Mouse (Mus musculus) liver, postnatal 0 days (tissue): Measurements from ENCODE around the gene Spn. TPM values are rescaled to one million over a fixed set of nuclear protein-coding genes. Genes with fewer than 3 reads are reported as not detected.
A peak's percentile ranks its signal among the peaks of the same experiment; 100 is the strongest.

Experiments used
- ATAC-seq: fragments of 200-750 bp; cut with Nextera tagmentation; 2 replicates; pipeline ENCODE4 v1.8.0; 2017; ENCODE audit warnings: mild to moderate bottlenecking, moderate library complexity
- DNase-seq: peaks from one replicate; pipeline ENCODE4 v3.0.0-alpha.2; 2016
- H3K27ac ChIP-seq: fragments of 300-500 bp; sonication (generic); 2 replicates; pipeline ENCODE4 v1.5.1; 2014; ENCODE audit warnings: antibody characterized with exemption, moderate library complexity, mild to moderate bottlenecking, low read depth
- H3K27me3 ChIP-seq: fragments of 300-500 bp; sonication (generic); 2 replicates; pipeline ENCODE4 v1.6.1; 2014; ENCODE audit warnings: low read length, control low read depth, mixed read lengths; ENCODE audit not compliant: insufficient read depth
- H3K36me3 ChIP-seq: fragments of 300-500 bp; sonication (generic); replicated peaks from 2 replicates; pipeline ENCODE4 v1.6.1; 2014; ENCODE audit warnings: mild to moderate bottlenecking, control low read depth, low read length, moderate library complexity, mixed read lengths; ENCODE audit not compliant: insufficient read depth
- H3K4me1 ChIP-seq: fragments of 300-500 bp; sonication (generic); 2 replicates; pipeline ENCODE4 v1.6.1; 2014; ENCODE audit warnings: antibody characterized with exemption, mild to moderate bottlenecking, control low read depth; ENCODE audit not compliant: insufficient read depth
- H3K4me2 ChIP-seq: fragments of 300-500 bp; sonication (generic); 2 replicates; pipeline ENCODE4 v1.6.1; 2014; ENCODE audit warnings: low read depth, mild to moderate bottlenecking, low read length, moderate library complexity, mixed read lengths
- H3K4me3 ChIP-seq: fragments of 300-500 bp; sonication (generic); 2 replicates; pipeline ENCODE4 v1.5.1; 2014; ENCODE audit warnings: low read depth, low read length
- H3K9ac ChIP-seq: fragments of 300-500 bp; sonication (generic); replicated peaks from 2 replicates; pipeline ENCODE4 v1.6.1; 2014; ENCODE audit warnings: mild to moderate bottlenecking, moderate library complexity
- H3K9me3 ChIP-seq: fragments of 300-500 bp; sonication (generic); 2 replicates; pipeline ENCODE4 v1.6.1; 2016; ENCODE audit warnings: mild to moderate bottlenecking, control low read depth, low read length, mixed read lengths
- CTCF ChIP-seq: sonication (generic); IDR thresholded peaks from 2 replicates; pipeline ENCODE4 v1.5.1; 2016; ENCODE audit warnings: antibody characterized with exemption, low read depth
- EP300 ChIP-seq: IDR thresholded peaks from 2 replicates; pipeline ENCODE4 v1.6.1; 2016; ENCODE audit warnings: antibody characterized with exemption, low read depth, mild to moderate bottlenecking
- WGBS: fragments of 180-500 bp; shearing (Covaris S2); extraction: QIAGEN DNeasy Blood & Tissue Kit; methylation state at CpG from one replicate; pipeline ENCODE4 v1.1.7; 2014; ENCODE audit not compliant: insufficient replicate concordance; 5-methylcytosine and 5-hydroxymethylcytosine counted together
- polyA plus RNA-seq: library from polyadenylated mRNA; unstranded; fragments of >200 nt; fragmentation: Nextera tagmentation; extraction: Ambion mirVana; gene quantifications from 2 replicates; pipeline ENCODE4 v1.2.1, GENCODE M21; 2015

Spn gene
- polyA plus RNA-seq, 1 experiment from 2014 or later = 5.6 TPM

GRCm38 (mm10) chr7:127113614-127114259 lies 23.9 kb downstream of the Spn start:
- Histone ChIP-seq H3K9ac (no peak overlapping the region; the same call in 1 of the 2 replicates), H3K4me2 (peak overlapping the region; percentile 35), H3K4me1 (peaks cover 27% of the 10 kb centered on the region), H3K27ac (peak overlapping the region; percentile 17; the same call in 1 of the 2 replicates), H3K27me3 (no peaks in the 10 kb centered on the region), H3K4me3 (no peak overlapping the region), H3K36me3 (no peaks in the 10 kb centered on the region), H3K9me3 (no peaks in the 10 kb centered on the region)
- WGBS = 41% methylated on average over 11 of the region's 12 CpGs
- ATAC-seq (no peak), DNase-seq (no peak)
- TF ChIP-seq EP300 (no peak), CTCF (no peak)

DNA sequence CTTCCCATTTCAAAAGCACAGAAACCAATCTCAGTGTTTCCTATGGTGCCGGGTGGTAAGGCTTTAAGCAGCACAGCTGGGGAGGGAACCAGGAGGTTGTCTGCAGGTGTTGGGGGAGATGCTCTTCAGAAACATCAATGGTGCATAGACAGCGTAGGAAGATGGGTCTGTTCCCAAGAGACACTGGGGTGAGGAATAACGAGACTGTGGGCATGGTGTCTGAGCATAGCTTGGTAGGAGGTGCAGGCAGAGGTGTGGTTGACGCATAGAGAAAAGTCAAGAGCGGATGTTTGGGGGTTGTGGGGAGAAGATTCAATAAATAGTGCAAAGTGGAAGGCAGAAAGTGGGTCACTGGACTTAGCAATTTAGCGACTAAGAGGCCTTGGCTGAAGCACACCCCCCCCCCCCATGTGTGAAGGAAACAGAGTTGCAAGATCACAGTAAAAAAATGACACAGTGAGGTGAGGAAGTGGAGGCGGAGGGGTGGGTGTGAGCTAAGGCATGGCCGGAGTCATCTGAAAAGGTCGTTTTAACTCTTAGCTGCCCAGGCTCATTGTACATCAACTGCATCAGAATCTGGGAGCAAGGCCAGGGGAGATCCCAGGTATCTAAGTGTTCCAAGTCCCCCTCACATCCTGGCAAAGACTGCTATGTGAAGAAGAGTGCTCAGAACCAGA lies 24.6 kb downstream of the Spn start:
- no peak overlapping the region for H3K9ac ChIP-seq
- H3K4me3 ChIP-seq = no peak overlapping the region
- ATAC-seq (no peak), DNase-seq (no peak)
- H3K9me3 ChIP-seq = no peaks in the 10 kb centered on the region
- H3K36me3 ChIP-seq = no peaks in the 10 kb centered on the region
- H3K27me3 ChIP-seq = no peaks in the 10 kb centered on the region
- H3K27ac ChIP-seq = peak overlapping the region; percentile 45; the same call in 1 of the 2 replicates
- peak overlapping the region; percentile 35 for H3K4me2 ChIP-seq
- peaks cover 20% of the 10 kb centered on the region for H3K4me1 ChIP-seq
- WGBS = 31% methylated on average over 9 of the region's 9 CpGs
- TF ChIP-seq EP300 = no peak
- TF ChIP-seq CTCF = no peak

- Histone ChIP-seq H3K4me1 (peaks cover 18% of the 10 kb centered on the region), H3K27me3 (no peaks in the 10 kb centered on the region), H3K9me3 (no peaks in the 10 kb centered on the region), H3K4me3 (no peak overlapping the region), H3K27ac (peak overlapping the region; percentile 45; the same call in 1 of the 2 replicates), H3K36me3 (no peaks in the 10 kb centered on the region), H3K4me2 (0 out of 2 replicates have a peak overlapping the region, but pooled peaks have one; percentile 35), H3K9ac (no peak overlapping the region)
- 64% methylated on average over 12 of the region's 12 CpGs for WGBS
- no peak for TF ChIP-seq EP300
- no peak for TF ChIP-seq CTCF
- ATAC-seq = no peak
- DNase-seq = no peak
These were observed 25.3 kb downstream of the Spn start for GRCm38 (mm10) chr7:127112251-127112841.

GRCm38 (mm10) chr7:127111461-127111860 lies 26.2 kb downstream of the Spn start:
- H3K36me3 ChIP-seq = 0 out of 2 replicates have a peak, but pooled peaks cover 3% of the 10 kb centered on the region
- WGBS = 37% methylated on average over 5 of the region's 6 CpGs
- ATAC-seq (peak; percentile 50), DNase-seq (peak; percentile 86)
- H3K27me3 ChIP-seq = no peaks in the 10 kb centered on the region
- no peak overlapping the region for H3K4me2 ChIP-seq
- H3K4me3 ChIP-seq = no peak overlapping the region
- H3K9me3 ChIP-seq = no peaks in the 10 kb centered on the region
- TF ChIP-seq EP300 (no peak), CTCF (peak; percentile 96)
- H3K4me1 ChIP-seq = peaks cover 18% of the 10 kb centered on the region
- H3K27ac ChIP-seq = no peak overlapping the region
- H3K9ac ChIP-seq = no peak overlapping the region

DNA sequence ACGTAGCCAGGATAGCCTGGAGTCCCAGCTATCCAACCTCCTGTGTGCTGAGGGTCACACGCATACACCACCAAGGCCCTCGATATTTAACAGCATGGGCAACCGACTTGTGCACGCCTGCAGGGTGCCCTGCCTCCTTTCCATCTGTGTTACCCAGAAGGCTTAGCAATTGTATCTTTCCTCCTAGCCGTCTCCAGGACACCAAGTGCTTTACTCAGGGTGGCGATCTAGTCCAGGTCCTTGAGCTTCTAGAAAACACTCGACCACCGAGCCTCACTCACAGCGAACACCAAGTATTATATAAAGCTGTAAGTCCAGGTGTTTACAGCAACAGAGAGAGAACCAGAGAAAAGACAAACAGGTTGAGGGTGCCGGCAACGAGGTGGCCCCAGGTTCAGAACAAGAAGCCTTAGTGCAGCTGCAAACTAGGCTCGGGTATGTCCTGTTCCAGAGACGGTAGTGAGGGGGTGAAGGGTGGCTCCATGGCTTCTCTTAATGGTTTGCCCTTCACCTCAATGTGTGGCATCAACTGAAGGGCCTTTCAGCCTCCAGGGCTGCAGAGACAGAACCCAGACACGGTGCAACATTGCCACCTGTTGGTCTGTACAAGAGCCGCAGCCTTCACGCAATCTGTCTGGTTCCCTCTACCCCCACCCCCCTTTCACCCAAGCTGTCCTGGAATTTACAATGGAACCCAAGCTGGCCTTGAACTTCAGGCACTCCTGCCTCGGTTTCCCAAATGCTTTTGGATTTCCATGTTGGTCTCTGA lies 27.2 kb downstream of the Spn start:
- no peak overlapping the region for H3K4me2 ChIP-seq
- H3K4me3 ChIP-seq = no peak overlapping the region
- H3K4me1 ChIP-seq = peaks cover 16% of the 10 kb centered on the region
- no peaks in the 10 kb centered on the region for H3K27me3 ChIP-seq
- DNase-seq (peak; percentile 79), ATAC-seq (peak; percentile 56)
- TF ChIP-seq CTCF = peak; percentile 96
- TF ChIP-seq EP300 = no peak
- no peak overlapping the region for H3K9ac ChIP-seq
- no peak overlapping the region for H3K27ac ChIP-seq
- no peaks in the 10 kb centered on the region for H3K9me3 ChIP-seq
- 0 out of 2 replicates have a peak, but pooled peaks cover 3% of the 10 kb centered on the region for H3K36me3 ChIP-seq
- 47% methylated on average over 18 of the region's 18 CpGs for WGBS
